Mouse (Mus musculus) myocyte (in vitro differentiated cells): ENCODE measurements around the gene Tectb. TPM values are rescaled to one million over a fixed set of nuclear protein-coding genes. Genes with fewer than 3 reads are reported as not detected.

Source experiments
- H3K27me3 ChIP-seq: one replicate; pipeline ENCODE4 v1.6.1; 2011; ENCODE audit not compliant: control insufficient read depth, insufficient read depth, insufficient read length
- H3K36me3 ChIP-seq: one replicate; pipeline ENCODE4 v1.6.1; 2011; ENCODE audit not compliant: control insufficient read depth, insufficient read depth
- H3K4me2 ChIP-seq: one replicate; pipeline ENCODE4 v1.6.1; 2011; ENCODE audit warnings: low read depth, control low read depth
- H3K4me3 ChIP-seq: one replicate; pipeline ENCODE4 v1.5.1; 2011; ENCODE audit warnings: mild to moderate bottlenecking, control low read depth, moderate library complexity
- H3K79me2 ChIP-seq: one replicate; pipeline ENCODE4 v1.6.1; 2011; ENCODE audit not compliant: control insufficient read depth, insufficient read depth
- H3ac ChIP-seq: one replicate; pipeline ENCODE4 v1.6.1; 2011; ENCODE audit not compliant: control insufficient read depth, insufficient read length
- CEBPB ChIP-seq: IDR thresholded peaks from 2 replicates; pipeline ENCODE4 v1.6.1; 2011; ENCODE audit warnings: mild to moderate bottlenecking, moderate library complexity; ENCODE audit not compliant: poor library complexity, insufficient read depth, severe bottlenecking
- E2F4 ChIP-seq: IDR thresholded peaks from one replicate; pipeline ENCODE4 v1.6.1; 2011; ENCODE audit warnings: mild to moderate bottlenecking, control low read depth, moderate library complexity; ENCODE audit not compliant: insufficient read depth
- MAX ChIP-seq: IDR thresholded peaks from one replicate; pipeline ENCODE4 v1.6.1; 2011; ENCODE audit warnings: low read depth, mild to moderate bottlenecking, control low read depth
- MYOD1 ChIP-seq, 3 experiments: IDR thresholded peaks; one replicate each; pipeline ENCODE4 v1.6.1; 2011; ENCODE audit warnings: control low read depth in 2 of 3, low read depth in 2 of 3, mild to moderate bottlenecking in 2 of 3, moderate library complexity in 1 of 3; ENCODE audit not compliant: insufficient read length in 2 of 3, control insufficient read depth in 1 of 3
- MYOG ChIP-seq, 3 experiments: IDR thresholded peaks; one replicate each; pipeline ENCODE4 v1.6.1; 2011; ENCODE audit warnings: control low read depth in 2 of 3, low read depth in 2 of 3, mild to moderate bottlenecking in 2 of 3; ENCODE audit not compliant: insufficient read length in 2 of 3, control insufficient read depth in 1 of 3, insufficient read depth in 1 of 3
- POLR2A ChIP-seq: IDR thresholded peaks from one replicate; pipeline ENCODE4 v1.6.1; 2011; ENCODE audit warnings: low read depth, mild to moderate bottlenecking, control low read depth, moderate library complexity; ENCODE audit not compliant: insufficient read length
- POLR2AphosphoS2 ChIP-seq: IDR thresholded peaks from one replicate; pipeline ENCODE4 v1.6.1; 2011; ENCODE audit warnings: low read depth, control low read depth; ENCODE audit not compliant: insufficient read length
- REST ChIP-seq: IDR thresholded peaks from one replicate; pipeline ENCODE4 v1.6.1; 2011; ENCODE audit warnings: mild to moderate bottlenecking, control low read depth, moderate library complexity; ENCODE audit not compliant: insufficient read depth, insufficient read length
- SRF ChIP-seq: IDR thresholded peaks from one replicate; pipeline ENCODE4 v1.6.1; 2011; ENCODE audit warnings: low read depth; ENCODE audit not compliant: control insufficient read depth, insufficient read length
- TCF12 ChIP-seq: IDR thresholded peaks from one replicate; pipeline ENCODE4 v1.6.1; 2011; ENCODE audit warnings: mild to moderate bottlenecking, control low read depth; ENCODE audit not compliant: poor library complexity, insufficient read depth, severe bottlenecking
- TCF3 ChIP-seq: IDR thresholded peaks from one replicate; pipeline ENCODE4 v1.6.1; 2011; ENCODE audit warnings: low read depth, control low read depth; ENCODE audit not compliant: insufficient read length
- USF1 ChIP-seq: IDR thresholded peaks from one replicate; pipeline ENCODE4 v1.6.1; 2011; ENCODE audit warnings: low read depth, mild to moderate bottlenecking, control low read depth, moderate library complexity
- polyA plus RNA-seq: library from polyadenylated mRNA; unstranded; fragments of >200 nt; fragmentation: generic; extraction: Trizol; gene quantifications from one replicate; pipeline ENCODE4 v1.2.1, GENCODE M21; 2012; ENCODE audit warnings: missing spikeins

Gene Tectb
- polyA plus RNA-seq, 1 experiment = not detected

DNA sequence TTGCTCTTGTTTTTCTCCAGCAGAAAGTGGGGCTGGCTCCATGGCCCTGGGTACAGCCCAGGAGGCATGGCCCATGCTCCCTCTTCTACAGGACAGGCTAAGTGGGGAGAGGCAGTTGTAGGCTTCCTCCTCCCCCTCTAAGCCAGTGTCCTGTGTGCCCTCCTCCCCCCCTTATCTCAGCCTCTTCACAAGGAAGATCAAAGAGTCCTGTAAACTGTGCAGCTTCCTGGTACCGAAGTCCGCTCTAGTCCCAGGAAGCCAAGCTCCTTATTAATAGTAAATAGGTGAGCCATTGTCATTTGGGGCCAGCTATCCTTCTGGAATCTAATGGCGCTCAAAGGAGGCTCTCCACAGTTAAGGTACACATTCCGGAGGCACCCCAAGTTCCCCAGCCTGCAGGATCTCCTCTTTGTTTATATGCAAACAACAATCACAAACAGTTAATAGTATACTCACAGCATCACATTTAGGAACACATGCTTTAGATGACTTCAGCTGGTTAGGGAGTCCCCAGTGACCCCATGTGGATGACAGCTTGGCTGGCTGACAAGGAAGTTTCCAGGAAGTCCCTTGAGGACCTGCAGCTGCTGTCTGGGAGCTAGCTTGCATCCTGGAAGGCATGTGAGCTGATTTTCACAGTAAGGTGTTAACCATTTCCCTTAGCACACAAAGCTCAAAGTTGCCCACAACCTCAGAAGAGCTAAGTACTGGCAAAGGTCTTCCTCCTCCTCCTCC, 43.7 kb upstream of the Tectb start:
- Histone ChIP-seq H3K4me2 (no peak overlapping the region), H3K36me3 (no peaks in the 10 kb centered on the region), H3K27me3 (no peaks in the 10 kb centered on the region), H3ac (no peak overlapping the region), H3K4me3 (no peak overlapping the region), H3K79me2 (no peaks in the 10 kb centered on the region)
- TF ChIP-seq E2F4 = no peak
- no peak for TF ChIP-seq SRF
- TF ChIP-seq MYOG (IDR thresholded peaks at IDR 0.05; ENCODE audit: control insufficient read depth in 1 of 3, insufficient read depth in 1 of 3, insufficient read length in 2 of 3, low read depth in 2 of 3) = peak in 1 of 3 experiments; percentile 25

GRCm38 (mm10) chr19:55137884-55138283, 42.6 kb upstream of the Tectb start:
- Histone ChIP-seq H3K79me2 (no peaks in the 10 kb centered on the region), H3ac (no peak overlapping the region), H3K4me2 (no peak overlapping the region), H3K4me3 (no peak overlapping the region), H3K27me3 (no peaks in the 10 kb centered on the region), H3K36me3 (no peaks in the 10 kb centered on the region)
- TF ChIP-seq MYOG (IDR thresholded peaks at IDR 0.05; ENCODE audit: control insufficient read depth in 1 of 3, insufficient read depth in 1 of 3, insufficient read length in 2 of 3, low read depth in 2 of 3) = no peak
- no peak for TF ChIP-seq CEBPB
- no peak for TF ChIP-seq USF1
- no peak for TF ChIP-seq REST
- TF ChIP-seq MYOD1 (IDR thresholded peaks at IDR 0.05; ENCODE audit: control insufficient read depth in 1 of 3, insufficient read length in 2 of 3, low read depth in 2 of 3) = no peak
- TF ChIP-seq MAX = no peak
- TF ChIP-seq E2F4 = no peak
- no peak for TF ChIP-seq POLR2A
- no peak for TF ChIP-seq SRF
- no peak for TF ChIP-seq TCF12
- TF ChIP-seq TCF3 = no peak
- TF ChIP-seq POLR2AphosphoS2 = no peak

GRCm38 (mm10) chr19:55138506-55138905, 42.0 kb upstream of the Tectb start:
- H3K4me3 ChIP-seq = no peak overlapping the region
- no peak overlapping the region for H3ac ChIP-seq
- no peak overlapping the region for H3K4me2 ChIP-seq
- H3K36me3 ChIP-seq = no peaks in the 10 kb centered on the region
- no peaks in the 10 kb centered on the region for H3K27me3 ChIP-seq
- TF ChIP-seq MYOD1 (IDR thresholded peaks at IDR 0.05; ENCODE audit: control insufficient read depth in 1 of 3, insufficient read length in 2 of 3, low read depth in 2 of 3) = no peak
- no peak for TF ChIP-seq TCF3
- no peak for TF ChIP-seq SRF
- no peak for TF ChIP-seq MYOG (IDR thresholded peaks at IDR 0.05; ENCODE audit: control insufficient read depth in 1 of 3, insufficient read depth in 1 of 3, insufficient read length in 2 of 3, low read depth in 2 of 3)
- no peak for TF ChIP-seq TCF12
- no peak for TF ChIP-seq USF1
- TF ChIP-seq E2F4 = no peak
- TF ChIP-seq REST = no peak
- TF ChIP-seq POLR2AphosphoS2 = no peak
- no peaks in the 10 kb centered on the region for H3K79me2 ChIP-seq

DNA sequence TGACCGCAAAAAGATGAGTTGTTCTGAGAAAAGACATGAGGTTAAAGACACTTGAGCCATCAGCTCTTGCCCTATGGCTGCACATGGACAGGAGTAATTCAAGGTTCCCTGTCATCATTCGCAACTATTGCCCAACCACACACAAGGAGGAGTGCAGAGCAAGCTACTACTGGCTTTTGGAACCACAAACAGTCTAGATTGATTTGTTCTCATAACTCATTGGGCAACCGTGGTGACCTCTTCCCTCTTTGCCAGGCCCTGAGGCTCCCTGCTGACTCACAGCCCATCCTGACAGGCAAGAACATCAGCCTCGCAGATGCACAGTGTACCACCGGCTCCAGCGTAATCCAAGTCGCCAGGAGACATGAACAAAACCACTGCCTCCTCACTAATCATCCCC, 41.2 kb upstream of the Tectb start:
- no peak for TF ChIP-seq MYOG (IDR thresholded peaks at IDR 0.05; ENCODE audit: control insufficient read depth in 1 of 3, insufficient read depth in 1 of 3, insufficient read length in 2 of 3, low read depth in 2 of 3)
- peak in 2 of 3 experiments; percentile 26 to 35 for TF ChIP-seq MYOD1 (IDR thresholded peaks at IDR 0.05; ENCODE audit: control insufficient read depth in 1 of 3, insufficient read length in 2 of 3, low read depth in 2 of 3)
- TF ChIP-seq CEBPB = peak; percentile 94
- TF ChIP-seq E2F4 = no peak
- TF ChIP-seq POLR2A = no peak
- no peak for TF ChIP-seq REST
- Histone ChIP-seq H3K4me3 (no peak overlapping the region), H3K27me3 (no peaks in the 10 kb centered on the region), H3K79me2 (no peaks in the 10 kb centered on the region), H3ac (no peak overlapping the region), H3K36me3 (no peaks in the 10 kb centered on the region), H3K4me2 (no peak overlapping the region)

- no peak for TF ChIP-seq CEBPB
- TF ChIP-seq REST = no peak
- TF ChIP-seq TCF12 = no peak
- TF ChIP-seq SRF = no peak
- TF ChIP-seq USF1 = no peak
- no peak for TF ChIP-seq POLR2AphosphoS2
- no peak for TF ChIP-seq TCF3
- TF ChIP-seq MYOD1 (IDR thresholded peaks at IDR 0.05; ENCODE audit: control insufficient read depth in 1 of 3, insufficient read length in 2 of 3, low read depth in 2 of 3) = no peak
- TF ChIP-seq MAX = no peak
- no peak for TF ChIP-seq E2F4
- no peak for TF ChIP-seq POLR2A
- no peak for TF ChIP-seq MYOG (IDR thresholded peaks at IDR 0.05; ENCODE audit: control insufficient read depth in 1 of 3, insufficient read depth in 1 of 3, insufficient read length in 2 of 3, low read depth in 2 of 3)
- H3K4me2 ChIP-seq = no peak overlapping the region
Measured at GRCm38 (mm10) chr19:55143391-55144300, 36.9 kb upstream of the Tectb start.

More at GRCm38 (mm10) chr19:55143391-55144300, 36.9 kb upstream of the Tectb start:
- no peaks in the 10 kb centered on the region for H3K36me3 ChIP-seq
- H3K79me2 ChIP-seq = no peaks in the 10 kb centered on the region
- no peaks in the 10 kb centered on the region for H3K27me3 ChIP-seq
- H3K4me3 ChIP-seq = no peak overlapping the region
- no peak overlapping the region for H3ac ChIP-seq
